15 mouse cellular contexts compared by ENCODE assay signal in the genomic region with DNA sequence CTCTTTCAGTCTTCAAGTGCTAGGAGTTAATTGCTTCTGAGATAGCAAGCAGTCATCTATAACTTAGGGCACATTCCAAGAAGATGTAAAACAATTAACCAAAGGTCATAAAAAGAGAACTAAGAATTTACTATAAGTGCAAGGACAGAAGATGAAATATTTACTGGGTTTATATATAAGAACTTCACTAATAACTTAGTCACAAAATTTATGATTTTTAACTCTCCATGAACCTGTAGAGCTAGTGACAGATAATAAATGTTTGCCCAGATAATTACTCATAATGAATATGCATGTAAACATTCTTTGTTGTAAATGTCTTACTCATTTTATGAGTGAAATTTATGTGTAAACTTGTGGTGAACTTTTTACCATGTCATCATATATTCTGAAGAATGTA.
"Had no signal": no experiment of that assay in that cellular context is flagged by ENCODE, and none has a peak within 500 bp of the region (broad histone marks: within the 10 kb centered on the region; RNA-seq: fewer than 3 reads in every experiment).

No protein-coding gene starts in this region.

- H3K9ac ChIP-seq: neural tube, embryonic 15.5 days; stomach, embryonic 15.5 days had no signal

- H3K4me1 ChIP-seq: neural tube, embryonic 15.5 days; stomach, embryonic 15.5 days had no signal

- H3K36me3 ChIP-seq: neural tube, embryonic 15.5 days; stomach, embryonic 15.5 days had no signal

- DNase-seq: retina, postnatal 1 day; right cerebral cortex, adult 18-20 months; right cerebral cortex, postnatal 14 days; right cerebral cortex, postnatal 25 days; right cerebral cortex, postnatal 4 days; spleen, adult 18-20 months; thymus, adult 18-20 months; thymus, adult 2 months; thymus, postnatal 14 days; thymus, postnatal 25 days; thymus, postnatal 36 days; thymus, postnatal 4 days had no signal

- H3K4me3 ChIP-seq: neural tube, embryonic 15.5 days; stomach, embryonic 15.5 days had no signal

- H3K27ac ChIP-seq: neural tube, embryonic 15.5 days; stomach, embryonic 15.5 days; stomach, postnatal 0 days had no signal

- H3K27me3 ChIP-seq: neural tube, embryonic 15.5 days; stomach, embryonic 15.5 days had no signal

- H3K4me2 ChIP-seq: neural tube, embryonic 15.5 days; stomach, embryonic 15.5 days had no signal

- H3K9me3 ChIP-seq: neural tube, embryonic 15.5 days; stomach, embryonic 15.5 days had no signal
